Mouse (Mus musculus): Measurements from ENCODE around the gene Sorcs2. TPM values are rescaled to one million over a fixed set of nuclear protein-coding genes. Genes with fewer than 3 reads are reported as not detected.

Gene Sorcs2
- total and polyA plus RNA-seq, 2 experiments, result 0.09 to 0.12 TPM

DNA sequence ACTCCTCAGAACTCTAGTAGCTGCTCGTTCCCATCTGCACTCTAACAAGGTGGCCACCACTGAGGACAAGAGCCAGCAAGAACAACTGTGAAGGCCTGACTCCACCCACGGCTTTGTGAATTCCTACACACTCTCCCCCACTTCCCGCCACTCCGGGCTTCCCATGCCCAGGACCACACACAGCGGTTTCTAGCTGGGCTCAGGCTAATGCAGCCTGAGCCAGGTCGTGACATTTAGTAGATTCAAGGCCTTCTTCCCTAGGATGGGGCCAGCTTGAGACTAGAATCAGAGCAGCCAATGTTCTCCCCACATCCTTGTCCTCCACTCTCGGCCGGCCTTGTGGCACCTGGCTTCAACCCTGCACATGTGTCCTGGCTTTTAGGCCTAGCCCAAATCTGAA lies 76.4 kb downstream of the Sorcs2 start:
- Histone ChIP-seq H3K9ac (ENCODE audit: low read depth, low read length) (no peak overlapping the region), H3K27me3 (ENCODE audit: control insufficient read depth, insufficient read depth, low read length) (no peaks in the 10 kb centered on the region)
- no peak for DNase-seq (ENCODE audit: extremely low read depth, low read depth, low spot score)

DNA sequence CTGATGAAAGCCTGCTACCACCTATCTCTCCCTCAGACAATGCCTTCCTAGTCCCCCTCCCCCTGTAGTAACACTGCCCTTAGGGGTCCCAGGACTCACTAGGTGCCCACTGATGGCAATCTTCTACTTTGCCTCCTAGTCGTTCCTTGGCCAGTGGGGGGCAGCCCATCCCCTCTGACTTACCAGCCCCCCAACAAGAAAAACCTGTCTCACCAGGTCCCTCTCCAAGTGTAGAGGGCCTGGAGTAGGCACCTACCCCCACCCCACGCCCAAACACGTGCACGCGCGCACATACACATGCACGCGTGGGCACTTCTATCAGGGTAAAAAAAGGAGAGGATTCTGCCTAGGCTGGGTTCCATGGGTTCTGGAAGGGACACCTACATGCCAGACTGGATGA lies 77.3 kb downstream of the Sorcs2 start:
- 91% methylated on average over 8 of the region's 8 CpGs for WGBS
- no peaks in the 10 kb centered on the region for H3K79me2 ChIP-seq (ENCODE audit: control insufficient read depth, insufficient read depth, low read length)
- no peak overlapping the region for H3K27ac ChIP-seq (replicated peaks; ENCODE audit: insufficient read depth, low read depth, low read length)
- no peaks in the 10 kb centered on the region for H3K36me3 ChIP-seq (ENCODE audit: control insufficient read depth, insufficient read depth, low read length)
- no peak for DNase-seq (ENCODE audit: extremely low read depth, low read depth, low spot score)
- H3K9ac ChIP-seq (ENCODE audit: low read depth, low read length), result no peak overlapping the region
- no peak for TF ChIP-seq POLR2A (IDR thresholded peaks at IDR 0.05; ENCODE audit: extremely low read depth, insufficient read depth, low read length)
- no peak for TF ChIP-seq CTCF (IDR thresholded peaks at IDR 0.05; ENCODE audit: low read depth, low read length)
- no peaks in the 10 kb centered on the region for H3K27me3 ChIP-seq (ENCODE audit: control insufficient read depth, insufficient read depth, low read length)
- no peak overlapping the region for H3K4me3 ChIP-seq (ENCODE audit: insufficient read depth, low read depth, low read length)
- no peaks in the 10 kb centered on the region for H3K4me1 ChIP-seq (ENCODE audit: control insufficient read depth, insufficient read depth, low read length)

More for the DNA sequence above, 76.4 kb downstream of the Sorcs2 start:
- H3K79me2 ChIP-seq (ENCODE audit: control insufficient read depth, insufficient read depth, low read length), result no peaks in the 10 kb centered on the region
- H3K4me3 ChIP-seq (ENCODE audit: insufficient read depth, low read depth, low read length), result no peak overlapping the region
- TF ChIP-seq CTCF (IDR thresholded peaks at IDR 0.05; ENCODE audit: low read depth, low read length) (no peak), POLR2A (IDR thresholded peaks at IDR 0.05; ENCODE audit: extremely low read depth, insufficient read depth, low read length) (no peak)
- no peaks in the 10 kb centered on the region for H3K4me1 ChIP-seq (ENCODE audit: control insufficient read depth, insufficient read depth, low read length)
- H3K36me3 ChIP-seq (ENCODE audit: control insufficient read depth, insufficient read depth, low read length), result no peaks in the 10 kb centered on the region
- 82% methylated on average over 8 of the region's 8 CpGs for WGBS
- no peak overlapping the region for H3K27ac ChIP-seq (replicated peaks; ENCODE audit: insufficient read depth, low read depth, low read length)

DNA sequence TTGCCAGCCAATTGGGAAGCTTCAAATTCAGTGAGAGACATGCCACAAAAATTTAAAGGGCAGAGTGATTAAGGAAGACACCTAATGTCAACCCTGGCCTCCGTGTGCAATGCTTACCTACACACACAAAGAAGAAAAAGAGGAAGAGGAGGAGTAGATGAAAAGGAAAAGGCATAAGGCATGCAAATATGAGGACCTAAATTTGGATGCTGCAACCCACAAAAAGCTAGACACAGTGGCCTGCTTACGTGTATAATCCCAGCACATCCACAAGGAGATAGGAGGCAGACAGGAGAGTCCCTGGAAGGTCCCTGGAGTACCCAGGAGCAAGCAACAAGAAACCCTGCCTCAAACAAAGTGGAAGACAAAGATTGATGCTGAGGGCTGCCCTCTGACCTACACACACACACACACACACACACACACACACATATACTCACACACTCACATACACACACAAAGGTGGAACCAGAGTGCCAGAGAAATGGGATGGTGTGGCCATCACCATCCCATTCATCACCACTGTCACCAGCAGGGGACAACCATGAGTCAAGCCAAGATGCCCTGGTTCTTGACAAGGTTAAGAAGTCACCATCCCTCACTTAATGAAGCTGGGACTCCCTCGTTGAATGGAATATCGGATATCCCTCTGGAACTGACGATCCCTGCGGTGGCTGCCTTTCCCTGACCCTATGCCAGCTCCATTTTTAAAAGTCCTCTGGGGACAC lies 80.1 kb downstream of the Sorcs2 start:
- H3K4me3 ChIP-seq (ENCODE audit: insufficient read depth, low read depth, low read length), result no peak overlapping the region
- H3K36me3 ChIP-seq (ENCODE audit: control insufficient read depth, insufficient read depth, low read length), result no peaks in the 10 kb centered on the region
- H3K9ac ChIP-seq (ENCODE audit: low read depth, low read length), result no peak overlapping the region
- WGBS, result 78% methylated on average over 6 of the region's 6 CpGs
- no peak overlapping the region for H3K27ac ChIP-seq (replicated peaks; ENCODE audit: insufficient read depth, low read depth, low read length)
- no peak for DNase-seq (ENCODE audit: extremely low read depth, low read depth, low spot score)
- no peaks in the 10 kb centered on the region for H3K4me1 ChIP-seq (ENCODE audit: control insufficient read depth, insufficient read depth, low read length)
- H3K79me2 ChIP-seq (ENCODE audit: control insufficient read depth, insufficient read depth, low read length), result no peaks in the 10 kb centered on the region
- H3K27me3 ChIP-seq (ENCODE audit: control insufficient read depth, insufficient read depth, low read length), result no peaks in the 10 kb centered on the region
- TF ChIP-seq POLR2A (IDR thresholded peaks at IDR 0.05; ENCODE audit: extremely low read depth, insufficient read depth, low read length) (no peak), CTCF (IDR thresholded peaks at IDR 0.05; ENCODE audit: low read depth, low read length) (no peak)

GRCm38 (mm10) chr5:36315106-36315505 lies 82.8 kb downstream of the Sorcs2 start:
- 31% methylated on average over 9 of the region's 9 CpGs for WGBS
- Histone ChIP-seq H3K79me2 (ENCODE audit: control insufficient read depth, insufficient read depth, low read length) (no peaks in the 10 kb centered on the region), H3K27me3 (ENCODE audit: control insufficient read depth, insufficient read depth, low read length) (no peaks in the 10 kb centered on the region), H3K9ac (ENCODE audit: low read depth, low read length) (no peak overlapping the region), H3K36me3 (ENCODE audit: control insufficient read depth, insufficient read depth, low read length) (no peaks in the 10 kb centered on the region), H3K27ac (replicated peaks; ENCODE audit: insufficient read depth, low read depth, low read length) (no peak overlapping the region), H3K4me3 (ENCODE audit: insufficient read depth, low read depth, low read length) (no peak overlapping the region), H3K4me1 (ENCODE audit: control insufficient read depth, insufficient read depth, low read length) (no peaks in the 10 kb centered on the region)
- peak; percentile 38 for DNase-seq (ENCODE audit: extremely low read depth, low read depth, low spot score)
- TF ChIP-seq CTCF (IDR thresholded peaks at IDR 0.05; ENCODE audit: low read depth, low read length) (no peak), POLR2A (IDR thresholded peaks at IDR 0.05; ENCODE audit: extremely low read depth, insufficient read depth, low read length) (no peak)

GRCm38 (mm10) chr5:36313353-36314079 lies 84.4 kb downstream of the Sorcs2 start:
- no peak overlapping the region for H3K9ac ChIP-seq (ENCODE audit: low read depth, low read length)
- DNase-seq (ENCODE audit: extremely low read depth, low read depth, low spot score), result no peak
- WGBS, result 75% methylated on average over 16 of the region's 16 CpGs
- H3K4me1 ChIP-seq (ENCODE audit: control insufficient read depth, insufficient read depth, low read length), result no peaks in the 10 kb centered on the region
- H3K4me3 ChIP-seq (ENCODE audit: insufficient read depth, low read depth, low read length), result no peak overlapping the region
- TF ChIP-seq POLR2A (IDR thresholded peaks at IDR 0.05; ENCODE audit: extremely low read depth, insufficient read depth, low read length) (no peak), CTCF (IDR thresholded peaks at IDR 0.05; ENCODE audit: low read depth, low read length) (no peak)
- no peaks in the 10 kb centered on the region for H3K36me3 ChIP-seq (ENCODE audit: control insufficient read depth, insufficient read depth, low read length)
- no peaks in the 10 kb centered on the region for H3K27me3 ChIP-seq (ENCODE audit: control insufficient read depth, insufficient read depth, low read length)
- H3K27ac ChIP-seq (replicated peaks; ENCODE audit: insufficient read depth, low read depth, low read length), result no peak overlapping the region
- no peaks in the 10 kb centered on the region for H3K79me2 ChIP-seq (ENCODE audit: control insufficient read depth, insufficient read depth, low read length)

DNA sequence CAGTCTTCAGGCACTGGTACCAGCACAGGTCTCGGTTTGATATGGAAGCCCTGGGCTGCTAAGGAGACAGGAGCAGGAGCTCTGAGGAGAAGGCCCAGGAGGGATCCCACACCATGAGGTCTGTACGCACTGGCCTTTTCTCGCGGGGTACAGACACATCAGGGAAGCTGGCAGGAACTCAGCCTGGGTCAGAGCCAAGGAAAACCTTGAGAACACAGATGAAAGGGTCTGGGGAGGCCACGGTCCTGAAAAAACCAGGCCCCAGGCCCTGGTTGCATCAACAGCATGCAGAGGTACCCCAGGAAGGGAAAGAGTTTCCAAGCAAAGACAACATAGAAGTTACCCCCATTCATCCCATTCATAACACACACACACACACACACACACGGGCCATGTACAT lies 85.0 kb downstream of the Sorcs2 start:
- H3K79me2 ChIP-seq (ENCODE audit: control insufficient read depth, insufficient read depth, low read length), result no peaks in the 10 kb centered on the region
- no peak overlapping the region for H3K27ac ChIP-seq (replicated peaks; ENCODE audit: insufficient read depth, low read depth, low read length)
- H3K4me3 ChIP-seq (ENCODE audit: insufficient read depth, low read depth, low read length), result no peak overlapping the region
- no peak overlapping the region for H3K9ac ChIP-seq (ENCODE audit: low read depth, low read length)
- no peak for DNase-seq (ENCODE audit: extremely low read depth, low read depth, low spot score)
- H3K27me3 ChIP-seq (ENCODE audit: control insufficient read depth, insufficient read depth, low read length), result no peaks in the 10 kb centered on the region
- 59% methylated on average over 6 of the region's 6 CpGs for WGBS
- no peak for TF ChIP-seq CTCF (IDR thresholded peaks at IDR 0.05; ENCODE audit: low read depth, low read length)
- no peak for TF ChIP-seq POLR2A (IDR thresholded peaks at IDR 0.05; ENCODE audit: extremely low read depth, insufficient read depth, low read length)
- H3K36me3 ChIP-seq (ENCODE audit: control insufficient read depth, insufficient read depth, low read length), result no peaks in the 10 kb centered on the region
- no peaks in the 10 kb centered on the region for H3K4me1 ChIP-seq (ENCODE audit: control insufficient read depth, insufficient read depth, low read length)

Measured in liver, adult 2 months (tissue).